Mouse (Mus musculus) testis, postnatal 10 days (tissue): Measurements from ENCODE around the gene Polm.

Experiments
- DNase-seq: peaks from one replicate; pipeline ENCODE4 v3.0.0; 2021; ENCODE audit warnings: low spot score

Gene Polm

DNA sequence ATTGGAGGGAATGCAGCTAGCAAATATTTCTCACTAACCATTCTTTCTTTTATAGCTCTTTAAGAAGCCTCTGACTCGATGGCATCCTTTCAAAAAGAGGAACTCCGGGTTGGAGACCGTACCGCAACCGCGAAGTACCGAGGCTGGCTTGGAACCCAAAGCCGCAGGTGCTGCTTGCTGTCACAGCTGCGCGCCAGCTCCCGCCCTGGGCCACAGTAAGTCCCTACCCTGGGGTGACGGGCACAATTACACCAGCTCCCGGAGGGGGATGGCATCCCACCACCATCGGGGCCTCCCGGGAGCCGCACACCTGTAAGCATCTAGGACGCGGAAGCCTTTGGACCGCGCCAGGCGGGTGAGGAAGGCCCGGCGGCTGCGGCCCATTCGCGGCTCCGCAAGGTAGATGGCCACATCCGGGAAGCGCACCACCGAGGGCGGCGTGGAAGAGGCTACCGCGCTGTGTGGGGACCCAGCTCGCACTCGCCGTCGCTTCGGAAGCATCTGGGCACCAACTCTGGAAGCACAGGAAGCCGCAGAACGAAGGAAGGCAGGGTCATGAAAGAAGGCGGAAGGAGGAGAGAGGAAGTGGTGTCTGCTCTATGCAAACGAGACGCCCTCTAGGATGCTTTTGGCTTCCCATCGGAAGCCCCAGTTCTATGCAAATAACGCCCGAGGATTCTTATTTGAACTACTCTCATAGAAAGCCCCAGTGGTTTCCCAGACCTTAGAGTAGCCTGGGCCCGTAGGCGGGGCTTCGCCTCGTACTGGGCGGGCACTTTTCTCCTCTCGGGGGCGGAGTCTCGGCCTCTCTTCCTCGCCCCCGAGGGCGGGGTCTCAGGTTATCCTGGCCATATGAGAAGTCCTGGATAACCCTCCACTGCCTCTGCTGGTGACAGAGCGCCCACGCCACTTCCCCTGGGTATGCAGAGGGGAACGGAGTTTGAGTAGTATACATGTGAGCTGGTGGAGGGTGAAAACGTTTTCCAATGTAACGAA, at the start of gene Polm:
Gene Polm (minus strand): TSS at position 766 of the 996 bp plus-strand sequence.
- peak; percentile 97 for DNase-seq

DNA sequence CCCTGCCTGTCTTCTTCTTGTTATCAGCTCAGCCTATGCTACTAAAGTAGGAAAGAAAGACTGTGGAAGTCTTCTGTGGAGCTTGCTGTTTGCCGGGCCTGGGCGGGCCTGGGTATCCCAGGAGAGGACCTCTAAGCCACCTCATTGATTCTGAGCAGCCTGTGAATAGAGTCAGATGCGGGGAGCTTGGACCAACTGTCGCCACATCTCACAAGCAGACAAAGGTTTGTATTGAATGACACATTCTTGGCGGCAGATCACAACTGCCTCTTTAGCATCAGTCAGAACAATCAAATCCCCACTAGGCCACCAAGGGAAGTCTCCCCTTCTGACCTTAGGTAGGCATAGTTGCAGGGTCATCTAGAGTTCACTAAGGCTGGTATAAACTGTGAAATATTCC, 49.4 kb upstream of the Polm start:
- DNase-seq, result no peak

DNA sequence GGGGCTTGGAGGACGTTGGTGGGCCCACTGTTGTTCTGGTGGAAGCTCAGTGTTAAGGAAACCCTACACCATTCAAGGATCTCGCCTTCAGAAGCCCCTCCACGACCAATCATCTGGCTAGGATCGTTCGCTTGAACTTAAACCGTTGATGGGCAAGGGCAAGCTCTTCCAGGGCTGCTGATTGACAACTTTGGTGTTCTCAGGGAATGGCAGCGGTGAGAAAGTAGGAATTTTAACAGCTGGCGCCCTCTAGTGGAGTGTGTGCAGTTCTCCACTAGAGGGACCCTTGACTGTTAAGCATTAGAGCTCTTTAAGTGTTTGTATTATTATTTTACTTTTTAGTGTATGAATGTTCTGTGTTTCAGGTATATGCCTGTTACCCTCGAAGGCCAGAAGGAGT, 48.4 kb upstream of the Polm start:
- DNase-seq, result peak; percentile 79

- no peak for DNase-seq
These were observed 44.7 kb upstream of the Polm start for GRCm38 (mm10) chr11:5882518-5882917.

- peak; percentile 83 for DNase-seq
These were observed 42.1 kb upstream of the Polm start for GRCm38 (mm10) chr11:5879905-5880304.

DNA sequence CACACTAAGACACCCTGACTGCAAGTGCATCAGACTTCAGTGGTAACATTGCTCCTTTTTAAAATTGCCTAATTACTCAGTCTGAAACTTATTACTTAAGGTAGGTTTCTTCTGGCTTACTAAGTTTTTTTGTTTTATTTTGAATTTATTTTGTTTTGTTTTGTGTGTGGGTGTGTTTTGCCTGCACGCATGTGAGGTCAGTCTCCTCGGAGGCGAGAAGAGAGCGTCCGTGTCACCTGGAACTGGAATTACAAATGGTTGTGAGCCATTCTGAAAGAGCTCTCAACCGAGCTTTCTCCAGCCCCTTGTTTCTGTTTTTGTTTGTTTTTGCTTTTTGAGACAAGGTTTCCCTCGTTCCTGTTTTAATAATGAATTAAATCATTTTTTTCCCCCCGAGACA, 40.8 kb upstream of the Polm start:
- DNase-seq, result no peak

DNA sequence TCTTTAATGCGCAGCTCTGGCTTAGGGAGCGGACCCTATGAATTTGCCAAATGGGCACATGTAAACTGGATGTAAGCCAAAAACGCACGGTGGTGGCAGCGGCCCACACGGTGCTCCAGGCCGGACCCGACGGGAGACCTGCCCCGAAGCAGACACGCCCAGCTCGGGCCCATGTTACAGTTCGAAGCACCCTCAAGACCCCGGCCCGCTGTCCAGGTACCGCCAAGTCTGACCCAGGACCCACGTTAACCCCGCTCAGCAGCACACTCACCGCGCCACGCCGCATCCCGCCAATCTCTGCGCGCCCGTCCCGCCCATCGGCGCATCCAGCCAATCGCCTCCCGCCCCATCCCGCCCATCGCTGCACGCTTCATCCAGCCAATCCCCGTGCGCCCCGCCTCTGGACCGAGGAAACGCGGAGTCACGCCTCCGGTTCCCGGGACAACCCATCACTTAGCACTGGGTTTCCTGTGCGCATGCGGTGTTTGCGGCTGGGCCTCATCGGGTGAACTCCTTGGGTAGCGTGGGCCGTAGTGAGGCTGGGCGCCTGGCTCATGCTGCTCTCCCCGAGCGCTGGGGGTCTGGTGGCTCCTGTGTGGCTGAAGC, 40.2 kb upstream of the Polm start, which contains the start of gene Pold2:
Gene Pold2 (minus strand): TSS at position 372 of the 606 bp plus-strand sequence.
- peak; percentile 97 for DNase-seq

DNA sequence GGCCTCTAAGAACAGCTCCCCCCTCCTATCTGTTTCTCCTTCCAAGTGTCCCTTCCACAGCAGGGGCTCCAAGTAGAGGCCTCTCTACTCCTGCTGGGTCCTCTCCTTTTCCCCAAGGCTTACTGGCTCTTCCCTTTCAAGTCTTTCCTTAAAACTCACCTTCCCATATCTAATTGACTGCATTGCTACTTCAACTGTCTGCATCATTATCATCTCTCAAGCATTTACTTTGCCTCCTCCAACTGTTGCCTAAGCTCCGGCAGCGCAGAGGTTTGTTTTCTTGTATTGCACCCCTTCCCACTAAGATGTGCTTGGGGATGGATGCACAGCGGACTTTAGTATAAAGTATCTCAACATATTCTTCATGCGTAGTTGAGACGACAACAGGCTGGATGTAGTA, 39.6 kb upstream of the Polm start:
- no peak for DNase-seq

DNA sequence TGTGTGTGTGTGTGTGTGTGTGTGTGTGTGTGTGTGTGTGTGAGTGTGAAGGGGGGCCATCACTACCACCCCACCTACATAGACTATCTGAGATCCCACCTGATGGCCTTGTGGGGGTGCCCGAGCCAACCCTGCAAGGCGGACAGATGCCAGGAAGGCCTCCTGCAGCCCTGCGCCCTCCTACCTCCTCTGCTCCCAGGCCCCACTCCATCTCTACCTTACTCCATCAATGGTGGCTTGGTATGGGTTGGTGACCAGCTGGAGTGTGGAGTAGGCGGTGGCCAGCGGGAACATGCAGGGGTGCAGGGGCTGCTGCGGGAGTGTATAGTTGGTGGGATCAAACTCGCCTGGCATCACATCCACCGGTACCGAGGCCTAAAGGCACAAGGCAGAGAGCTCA, 35.4 kb upstream of the Polm start:
- no peak for DNase-seq

GRCm38 (mm10) chr11:5872707-5873106, 34.9 kb upstream of the Polm start:
- DNase-seq, result no peak

DNA sequence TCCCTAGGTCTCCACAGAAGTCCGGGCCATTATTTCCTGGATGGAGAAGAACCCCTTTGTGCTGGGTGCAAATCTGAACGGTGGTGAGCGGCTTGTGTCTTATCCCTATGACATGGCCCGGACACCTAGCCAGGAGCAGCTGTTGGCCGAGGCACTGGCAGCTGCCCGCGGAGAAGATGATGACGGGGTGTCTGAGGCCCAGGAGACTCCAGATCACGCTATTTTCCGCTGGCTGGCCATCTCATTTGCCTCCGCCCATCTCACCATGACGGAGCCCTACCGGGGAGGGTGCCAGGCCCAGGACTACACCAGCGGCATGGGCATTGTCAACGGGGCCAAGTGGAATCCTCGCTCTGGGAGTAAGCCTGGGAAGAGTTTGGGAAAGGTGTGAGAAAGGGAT, 32.3 kb upstream of the Polm start:
- no peak for DNase-seq

DNA sequence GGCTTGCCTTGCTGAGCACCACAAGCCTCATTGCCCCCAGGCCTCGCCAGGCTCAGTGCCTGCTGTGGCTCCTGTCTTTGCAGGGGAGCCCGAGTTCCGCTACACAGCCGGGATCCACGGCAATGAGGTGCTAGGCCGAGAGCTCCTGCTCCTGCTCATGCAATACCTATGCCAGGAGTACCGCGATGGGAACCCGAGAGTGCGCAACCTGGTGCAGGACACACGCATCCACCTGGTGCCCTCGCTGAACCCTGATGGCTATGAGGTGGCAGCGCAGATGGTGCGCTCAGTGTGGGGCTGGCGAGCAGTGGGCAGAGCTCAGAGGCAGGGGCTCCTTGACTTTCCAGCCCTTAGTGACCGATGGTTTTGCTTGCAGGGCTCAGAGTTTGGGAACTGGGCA, 31.5 kb upstream of the Polm start:
- DNase-seq, result no peak

- no peak for DNase-seq
These were observed 30.5 kb upstream of the Polm start for GRCm38 (mm10) chr11:5868324-5868723.

DNA sequence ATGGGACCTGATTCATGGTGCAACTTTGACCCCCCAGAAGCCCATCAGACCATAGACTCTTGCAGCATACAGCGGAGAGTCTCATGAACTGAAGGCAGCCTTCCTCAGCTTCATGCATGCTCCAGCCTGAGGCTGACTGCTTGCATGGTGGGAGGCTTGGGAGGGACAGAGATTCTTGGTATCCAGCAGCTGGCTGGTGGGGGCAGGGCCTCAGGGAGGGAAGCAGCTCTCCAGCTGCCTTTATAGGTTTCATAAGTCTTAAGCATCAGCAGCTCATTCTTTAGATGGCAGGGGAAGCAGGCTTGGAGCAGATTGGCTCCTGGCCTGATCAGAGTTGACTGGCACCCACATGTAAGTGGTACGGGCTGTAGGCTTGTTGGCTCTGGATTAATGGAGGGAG, 29.4 kb upstream of the Polm start:
- DNase-seq, result no peak

- DNase-seq, result no peak
These were observed 24.7 kb upstream of the Polm start for GRCm38 (mm10) chr11:5862394-5863105.

- peak; percentile 87 for DNase-seq
These were observed 24.0 kb upstream of the Polm start, which contains the start of gene Aebp1 for GRCm38 (mm10) chr11:5861678-5862393. TSS of gene Aebp1 (plus strand) at chr11:5861947.

DNA sequence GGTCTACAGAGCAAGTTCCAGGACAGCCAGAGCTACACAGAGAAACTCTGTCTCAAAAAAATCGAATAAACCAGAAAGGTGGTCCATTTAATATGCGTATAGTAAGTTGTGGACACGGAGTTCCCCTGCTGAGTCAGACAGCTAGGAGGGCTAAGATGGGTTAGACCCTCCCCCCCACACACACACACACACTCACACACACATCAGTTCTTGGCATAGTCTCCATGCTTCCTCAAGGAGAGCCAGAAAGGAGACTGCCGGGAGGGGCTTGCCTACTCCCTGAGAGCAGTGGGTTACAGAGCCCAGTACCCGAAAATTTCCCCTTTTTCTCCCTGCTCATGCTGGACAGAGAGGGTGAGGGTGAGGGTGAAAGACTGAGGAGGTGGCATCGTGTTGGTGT, 22.8 kb upstream of the Polm start:
- DNase-seq, result no peak

- no peak for DNase-seq
These were observed 22.2 kb upstream of the Polm start for GRCm38 (mm10) chr11:5859883-5860550.

GRCm38 (mm10) chr11:5858723-5859122, 20.9 kb upstream of the Polm start:
- no peak for DNase-seq

DNA sequence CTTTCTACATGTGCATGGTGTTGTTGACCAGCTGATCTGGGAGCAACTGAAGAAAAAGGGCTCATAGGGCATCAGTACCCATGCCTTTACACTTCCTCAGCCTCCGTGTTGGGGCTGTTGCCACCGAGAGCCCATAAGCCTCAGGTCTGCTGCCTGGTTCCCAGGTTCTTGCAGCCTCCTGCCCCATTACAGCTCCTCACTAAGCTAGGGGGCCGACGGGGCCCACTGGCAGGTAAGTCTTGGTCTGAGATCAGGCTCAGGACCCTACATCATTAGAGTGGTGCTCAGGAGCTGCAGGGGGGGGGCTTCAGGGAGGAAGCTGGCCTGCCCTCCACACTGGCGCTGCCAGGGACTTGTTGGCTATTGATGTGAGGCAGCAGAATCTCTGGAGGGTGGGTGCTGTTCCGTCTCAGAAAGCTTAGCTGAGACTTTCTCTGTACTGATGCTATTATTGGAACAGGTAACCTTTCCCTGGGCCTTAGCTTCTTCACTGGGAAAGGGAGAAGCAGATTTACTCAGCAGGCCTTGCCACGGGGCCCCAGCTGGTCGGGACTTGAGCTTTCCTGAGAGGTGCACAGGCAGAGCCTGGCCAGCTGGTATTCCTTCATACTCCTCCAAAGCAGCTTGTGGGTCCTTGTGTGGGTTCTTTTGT, 18.8 kb upstream of the Polm start:
- no peak for DNase-seq

- DNase-seq, result peak; percentile 60
These were observed 18.1 kb upstream of the Polm start for GRCm38 (mm10) chr11:5855902-5856301.
